Mouse (Mus musculus): ENCODE measurements at regions not wholly inside any gene's neighbourhood (a gene's known extent, or its start where the extent isn't known, plus 50 kb on each side); places are given as distances from the start of the nearest gene placed in this dataset.

DNA sequence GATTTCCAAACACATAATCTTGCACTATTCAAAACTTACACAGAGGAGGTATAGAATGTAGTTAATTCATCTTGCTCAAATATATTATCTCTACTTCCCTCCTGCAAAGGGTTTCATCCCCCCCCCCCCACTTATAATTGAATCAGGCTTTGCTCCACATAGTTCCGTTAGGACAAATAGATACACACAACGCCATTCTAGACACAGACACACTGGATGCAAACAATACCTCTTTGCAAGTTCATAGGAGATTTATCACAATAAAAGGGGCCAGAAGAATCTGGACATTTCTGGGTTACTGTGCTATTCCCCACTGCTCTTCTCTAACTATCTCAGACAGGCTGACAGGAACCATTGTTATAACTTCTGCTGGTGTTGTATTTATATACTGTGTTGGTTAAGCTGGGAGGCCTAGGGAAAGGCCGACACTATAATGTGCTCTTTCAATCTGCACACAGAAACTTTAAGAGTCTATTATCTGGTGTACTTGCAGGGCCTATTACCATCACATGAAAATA is 410.6 kb upstream of the Tenm3 start:
- no peak for DNase-seq (ENCODE audit: extremely low spot score, low read depth, low spot score)

DNA sequence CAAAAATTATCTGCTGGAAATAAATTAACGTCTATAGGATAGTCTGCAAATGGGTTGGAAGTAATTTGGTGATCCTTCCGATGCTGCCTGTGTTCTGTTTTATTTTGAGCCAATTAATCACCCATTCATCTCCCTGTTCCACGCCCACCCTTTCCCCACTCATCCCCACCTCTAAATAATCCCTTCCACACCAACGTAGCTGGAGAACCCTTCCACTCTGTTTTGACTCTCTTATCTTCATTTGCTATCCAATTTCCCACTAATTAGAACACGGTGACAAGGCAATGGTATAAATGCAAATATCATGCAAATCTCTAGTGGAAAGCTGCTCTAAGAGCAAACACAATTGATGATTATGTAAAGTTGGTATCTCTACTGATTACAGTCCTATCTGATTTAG is 399.3 kb upstream of the Tenm3 start:
- no peak for DNase-seq (ENCODE audit: extremely low spot score, low read depth, low spot score)

DNA sequence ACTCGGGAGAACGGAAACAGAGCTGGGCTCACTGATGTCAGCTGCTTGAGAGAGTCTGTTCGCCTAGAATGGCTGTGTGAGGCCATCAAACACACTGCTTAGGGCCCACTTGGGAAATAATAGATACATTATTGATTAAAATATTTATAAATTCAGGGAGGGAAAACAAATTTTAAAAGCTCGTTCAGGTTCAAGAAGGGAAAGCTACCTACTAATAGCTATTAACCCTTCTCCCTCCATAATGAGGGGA is 393.0 kb upstream of the Tenm3 start:
- no peak for DNase-seq (ENCODE audit: extremely low spot score, low read depth, low spot score)

DNA sequence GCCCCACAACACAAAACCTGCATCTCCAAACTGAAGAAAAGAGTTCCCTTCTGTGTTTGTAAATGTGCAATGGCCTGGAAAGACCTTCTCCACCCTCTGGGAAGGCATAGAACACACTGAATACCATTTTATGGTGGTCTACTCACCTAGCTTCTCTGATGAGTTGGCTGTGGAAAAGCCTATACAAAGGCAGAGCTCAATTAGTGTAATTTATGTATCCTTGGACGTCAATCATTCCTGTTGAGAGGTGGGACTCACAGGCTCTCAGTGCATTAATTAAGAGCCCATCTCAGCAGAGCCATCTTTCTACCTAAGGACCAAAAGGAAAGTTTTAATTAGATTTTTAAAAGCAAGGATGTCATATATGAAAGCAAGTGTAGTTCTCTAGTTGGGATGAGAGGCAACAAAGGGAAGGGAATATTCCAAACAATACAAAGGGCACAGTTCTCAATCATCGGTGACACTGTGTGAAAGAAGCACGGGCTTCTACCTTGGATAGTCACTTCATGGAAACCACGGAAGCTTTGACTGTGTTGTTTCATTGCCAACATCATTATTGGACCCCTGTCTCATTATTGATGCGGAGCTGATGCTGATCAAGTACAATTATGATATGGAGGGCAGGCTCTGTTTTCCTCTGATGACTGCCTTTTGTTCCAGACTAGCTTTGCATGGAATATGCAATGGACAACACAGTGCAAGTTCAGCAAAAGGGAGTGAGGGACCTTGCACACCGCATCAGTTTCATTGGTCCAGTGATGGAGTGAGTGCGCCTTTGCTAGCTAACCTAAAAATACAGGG is 392.5 kb upstream of the Tenm3 start:
- DNase-seq (ENCODE audit: extremely low spot score, low read depth, low spot score), result no peak

DNA sequence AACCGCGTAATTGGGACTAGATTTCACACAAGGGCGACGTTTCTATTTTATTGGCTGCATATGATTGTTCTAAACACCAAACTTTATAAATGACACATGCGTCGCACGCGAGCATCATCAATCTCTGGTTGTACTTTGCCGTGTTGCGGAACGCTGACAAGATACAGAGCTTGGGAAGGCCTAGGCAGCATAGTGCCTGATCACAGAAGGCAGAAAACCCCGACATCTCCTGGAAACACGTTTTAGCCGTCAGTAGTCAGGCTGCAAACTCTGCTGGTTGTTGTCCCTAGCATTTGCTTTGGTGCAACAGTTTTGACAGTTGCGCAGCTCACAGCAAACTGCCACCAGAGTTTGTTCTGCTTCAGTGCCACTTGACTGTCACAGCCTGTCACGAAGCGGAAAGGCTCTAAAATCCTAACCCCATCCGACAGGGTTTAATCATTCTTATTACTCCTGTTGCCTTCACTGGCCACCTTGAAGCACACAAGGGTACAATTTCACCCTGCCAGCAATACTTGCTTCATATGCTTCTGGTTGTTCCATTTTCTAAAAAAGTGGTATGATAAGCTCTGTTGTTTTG is 380.2 kb upstream of the Tenm3 start:
- DNase-seq (ENCODE audit: extremely low spot score, low read depth, low spot score), result no peak

DNA sequence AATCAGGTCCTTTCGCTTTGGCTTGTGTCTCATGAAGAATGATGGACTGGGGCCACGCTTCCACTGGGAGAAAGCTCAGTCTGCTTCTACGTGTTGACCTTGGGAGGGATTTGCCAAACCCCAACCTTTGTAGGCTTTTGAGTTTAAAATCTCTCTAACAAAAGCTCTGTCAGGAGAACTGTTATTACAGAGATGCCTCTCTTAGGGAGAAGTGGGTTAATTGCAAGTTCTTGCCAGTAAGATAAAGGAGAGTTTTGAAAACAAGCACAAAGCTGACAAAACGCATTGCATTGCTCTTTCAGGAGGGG is 351.5 kb upstream of the Tenm3 start:
- DNase-seq (ENCODE audit: extremely low spot score, low read depth, low spot score), result no peak

DNA sequence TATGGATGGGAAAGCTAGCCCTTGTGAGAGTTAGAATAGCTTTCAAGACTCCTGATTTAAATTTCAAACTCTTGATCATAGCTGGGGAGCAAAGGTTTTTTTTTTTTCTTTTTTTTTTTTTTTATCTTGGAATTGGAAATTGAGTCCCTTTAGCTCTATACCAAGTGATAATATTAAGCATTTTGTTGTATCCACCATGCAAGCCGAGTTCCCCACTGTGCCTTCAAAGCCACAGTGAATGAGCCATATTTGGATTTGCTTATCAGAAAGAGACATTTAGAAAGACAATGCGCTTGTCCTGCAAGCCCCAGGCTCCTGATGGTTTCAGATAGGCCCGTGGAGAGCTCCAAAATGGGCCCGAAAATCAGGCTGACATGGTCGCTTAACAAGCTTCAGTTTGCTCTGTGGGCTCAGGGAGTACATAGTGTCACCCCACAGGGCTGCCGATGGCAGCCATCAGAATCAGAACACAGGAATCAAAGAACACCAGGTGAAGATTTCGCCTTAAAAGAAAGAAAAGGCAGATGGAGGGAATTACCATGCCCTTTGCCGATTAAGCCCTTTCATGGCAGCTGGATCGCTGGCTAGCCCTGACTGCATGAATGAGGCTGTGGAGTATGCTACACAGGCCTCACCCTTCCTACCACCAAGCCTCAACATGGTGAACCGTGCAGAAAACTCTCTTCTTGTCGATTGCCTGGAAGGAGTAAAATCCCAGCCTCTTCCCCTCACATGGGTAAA is 351.0 kb upstream of the Tenm3 start:
- no peak for DNase-seq (ENCODE audit: extremely low spot score, low read depth, low spot score)

DNA sequence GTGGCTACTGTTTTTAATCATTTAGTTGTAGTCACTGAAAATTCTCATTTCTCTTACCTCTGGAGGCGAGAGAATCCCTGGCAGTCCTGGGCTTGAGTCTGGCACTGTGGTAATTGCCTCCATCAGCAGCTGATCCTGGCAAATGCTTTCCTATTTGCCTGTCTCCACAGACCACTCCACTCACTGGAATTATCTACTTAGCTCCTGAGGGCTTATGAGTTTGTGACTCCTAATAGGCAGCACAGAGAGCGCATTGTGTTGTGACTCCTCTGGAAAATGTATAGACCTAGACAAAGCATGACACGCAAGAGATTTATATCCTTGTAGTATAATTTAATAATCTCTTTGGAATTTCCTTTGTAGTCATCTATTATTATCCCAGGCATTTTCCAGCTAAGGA is 343.1 kb upstream of the Tenm3 start:
- DNase-seq (ENCODE audit: extremely low spot score, low read depth, low spot score), result no peak

DNA sequence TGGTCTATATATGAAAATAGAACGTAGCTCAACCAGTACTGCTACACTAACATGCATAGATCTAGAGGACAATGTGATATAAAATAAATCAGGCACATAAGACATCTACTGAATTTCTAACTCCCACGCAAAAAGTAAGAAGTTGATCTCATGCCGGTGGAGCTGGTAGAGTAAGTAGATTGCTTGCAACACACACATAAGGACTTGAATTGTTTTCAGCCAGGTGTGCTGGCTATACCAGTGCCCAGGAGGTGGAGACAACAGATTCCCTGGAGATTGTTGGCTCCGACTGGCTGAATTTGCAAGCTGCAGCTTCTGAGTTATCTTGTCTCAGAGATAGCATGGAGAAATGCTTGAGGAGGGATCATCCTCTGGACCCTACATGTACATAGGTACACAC is 331.6 kb upstream of the Tenm3 start:
- no peak for DNase-seq (ENCODE audit: extremely low spot score, low read depth, low spot score)

DNA sequence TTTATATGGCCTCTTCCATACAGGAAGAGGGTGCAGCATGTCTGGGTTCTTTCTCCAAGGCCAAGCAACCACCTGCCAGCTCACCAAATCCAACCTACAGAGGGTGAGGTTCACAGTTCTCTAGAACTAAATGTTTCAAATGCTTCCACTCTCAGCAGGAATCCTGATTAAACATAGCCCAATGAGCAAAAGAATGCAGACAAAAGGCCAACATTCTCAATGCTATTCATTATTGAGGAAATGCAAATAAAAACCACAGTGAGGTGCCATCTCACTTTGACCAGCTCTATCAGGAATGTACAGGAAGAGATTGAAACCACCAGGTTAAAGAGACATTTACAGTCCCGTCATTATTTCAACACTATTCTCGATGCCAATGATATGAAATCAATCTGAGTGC is 331.2 kb upstream of the Tenm3 start:
- DNase-seq (ENCODE audit: extremely low spot score, low read depth, low spot score), result no peak

DNA sequence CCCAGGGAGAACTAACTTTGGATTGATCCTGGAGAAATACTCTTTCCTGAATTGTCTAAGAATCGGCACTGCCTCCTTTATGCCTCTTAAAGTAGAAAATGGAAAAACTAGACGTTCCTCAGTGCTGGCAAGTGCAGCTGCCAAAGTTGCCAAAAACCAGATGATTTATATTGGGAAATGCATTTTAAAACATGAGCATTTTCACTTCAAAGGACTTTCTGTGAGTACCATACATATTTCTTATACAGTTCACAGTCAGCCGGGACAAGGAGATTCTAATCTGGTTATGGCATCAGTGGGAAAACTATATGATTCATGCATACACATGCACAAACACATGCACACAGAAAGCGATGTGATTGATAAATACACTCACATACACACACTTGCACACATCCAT is 315.6 kb upstream of the Tenm3 start:
- DNase-seq (ENCODE audit: extremely low spot score, low read depth, low spot score), result no peak

DNA sequence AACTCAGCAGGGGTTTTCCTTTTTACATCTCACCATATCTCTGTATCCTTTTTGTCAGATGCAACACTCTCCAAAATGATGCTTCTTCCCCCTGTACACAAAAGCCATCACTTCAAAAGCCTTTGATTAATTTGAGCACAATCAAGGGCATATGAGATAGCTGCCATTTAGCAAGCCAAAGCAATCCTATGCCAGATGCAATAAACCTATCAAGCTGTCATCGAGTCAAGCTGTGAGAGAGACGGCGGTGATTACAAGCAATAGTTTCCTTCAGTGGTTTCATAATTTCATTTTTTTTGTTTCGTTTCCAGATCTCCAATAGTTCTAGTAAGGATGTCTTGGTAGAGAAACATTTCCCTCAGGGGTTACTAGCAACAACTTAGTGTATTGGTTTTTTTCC is 314.4 kb upstream of the Tenm3 start:
- no peak for DNase-seq (ENCODE audit: extremely low spot score, low read depth, low spot score)

DNA sequence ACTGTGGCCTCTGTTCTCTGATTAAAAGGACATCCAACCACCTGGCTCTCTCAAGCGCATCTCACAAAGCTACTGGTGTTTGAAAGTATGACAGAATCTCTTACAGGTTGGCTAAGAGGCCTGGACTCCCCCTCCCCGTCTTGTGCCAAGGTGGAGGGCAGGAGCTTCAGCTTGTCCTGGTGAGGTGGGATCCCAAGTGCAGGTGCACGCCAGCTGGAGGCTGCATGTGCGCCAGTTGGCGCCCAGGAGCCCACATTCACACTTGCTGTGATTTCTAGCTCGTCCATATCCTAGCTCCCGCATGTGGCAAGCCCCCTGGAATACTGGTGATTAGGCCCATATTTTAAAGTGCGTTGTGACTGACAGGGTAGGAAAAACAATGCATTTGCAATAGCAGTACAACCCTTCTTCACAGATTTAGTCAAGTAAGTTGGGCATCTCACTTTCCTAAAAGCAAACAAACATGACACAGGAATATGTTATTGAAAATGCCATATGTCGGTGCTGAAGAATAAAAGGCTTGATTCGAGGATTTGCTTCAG is 292.8 kb upstream of the Tenm3 start:
- DNase-seq (ENCODE audit: extremely low spot score, low read depth, low spot score), result no peak

DNA sequence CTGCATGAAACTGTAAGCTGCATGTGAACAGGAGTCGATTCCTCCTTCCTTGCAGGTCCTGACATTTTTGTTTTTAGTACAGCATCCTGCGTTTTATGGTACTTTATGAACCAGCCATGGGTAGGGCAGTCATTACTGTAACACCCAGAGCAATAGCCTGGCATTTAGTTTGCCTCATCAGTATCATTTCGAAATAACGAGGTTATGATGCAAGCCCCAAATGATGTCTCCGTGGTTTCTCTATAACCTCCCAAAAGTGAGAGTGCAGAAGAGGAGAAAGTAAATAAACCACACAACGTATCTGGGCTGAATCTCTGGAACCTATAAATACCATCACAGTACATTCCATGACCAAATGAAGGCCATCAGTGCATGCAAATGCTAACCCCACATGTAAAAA is 265.3 kb upstream of the Tenm3 start:
- no peak for DNase-seq (ENCODE audit: extremely low spot score, low read depth, low spot score)

DNA sequence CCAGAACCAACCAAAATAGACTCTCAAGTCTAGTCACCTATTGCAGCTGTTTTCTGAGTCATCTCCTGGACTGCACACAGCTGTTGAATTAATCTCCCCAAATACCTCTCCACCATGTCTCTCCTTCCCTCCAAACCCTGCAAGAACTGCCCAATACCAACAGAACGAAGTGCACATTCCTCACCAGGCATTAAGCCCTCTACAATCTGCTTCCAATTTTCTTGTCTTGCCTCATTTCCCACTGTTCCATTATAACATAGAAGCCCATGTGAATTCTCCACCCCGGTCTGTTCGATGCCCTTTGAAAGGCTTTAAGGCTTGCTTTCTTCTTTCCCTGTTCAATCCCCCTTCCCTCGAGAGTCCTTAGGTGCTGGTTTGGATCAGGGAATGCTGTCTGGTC is 264.9 kb upstream of the Tenm3 start:
- peak; percentile 73 for DNase-seq (ENCODE audit: extremely low spot score, low read depth, low spot score)

DNA sequence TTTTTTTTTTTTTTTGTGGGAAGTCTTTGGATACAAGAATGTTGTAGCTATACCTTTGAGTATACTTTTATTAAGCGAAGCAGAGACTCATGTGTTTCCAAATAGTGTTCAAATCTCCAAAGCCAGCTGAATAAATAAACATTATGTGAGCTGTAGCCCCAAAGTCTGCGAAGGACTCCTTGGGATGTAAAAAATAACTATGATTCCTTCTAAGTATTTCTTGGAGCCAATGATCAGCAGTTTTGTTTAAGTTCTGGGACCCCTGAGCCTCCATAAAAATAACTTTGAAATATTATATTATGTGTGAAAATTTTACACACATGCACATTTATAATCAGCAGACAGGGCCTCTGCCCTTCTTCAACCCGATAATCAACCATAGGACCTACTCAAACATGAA is 262.8 kb upstream of the Tenm3 start:
- no peak for DNase-seq (ENCODE audit: extremely low spot score, low read depth, low spot score)

DNA sequence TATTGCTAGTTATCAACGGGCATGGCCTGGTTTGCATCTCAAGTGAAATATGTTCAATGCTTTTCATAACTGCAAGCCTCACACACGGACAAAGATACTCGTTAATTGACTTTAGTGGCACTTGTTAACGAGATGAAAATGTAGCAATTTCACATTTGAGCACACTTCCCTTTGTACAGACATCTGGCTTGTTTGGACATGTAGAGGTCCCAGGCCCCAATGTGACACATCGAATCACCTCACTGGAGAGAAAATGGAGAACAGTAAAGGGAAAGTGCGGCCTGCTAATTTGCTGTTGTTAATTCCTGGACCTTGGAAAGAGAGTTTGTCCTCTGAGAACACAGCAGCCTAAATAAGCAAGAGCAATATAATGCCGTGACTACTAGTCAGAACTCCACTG is 257.4 kb upstream of the Tenm3 start:
- DNase-seq (ENCODE audit: extremely low spot score, low read depth, low spot score), result no peak

DNA sequence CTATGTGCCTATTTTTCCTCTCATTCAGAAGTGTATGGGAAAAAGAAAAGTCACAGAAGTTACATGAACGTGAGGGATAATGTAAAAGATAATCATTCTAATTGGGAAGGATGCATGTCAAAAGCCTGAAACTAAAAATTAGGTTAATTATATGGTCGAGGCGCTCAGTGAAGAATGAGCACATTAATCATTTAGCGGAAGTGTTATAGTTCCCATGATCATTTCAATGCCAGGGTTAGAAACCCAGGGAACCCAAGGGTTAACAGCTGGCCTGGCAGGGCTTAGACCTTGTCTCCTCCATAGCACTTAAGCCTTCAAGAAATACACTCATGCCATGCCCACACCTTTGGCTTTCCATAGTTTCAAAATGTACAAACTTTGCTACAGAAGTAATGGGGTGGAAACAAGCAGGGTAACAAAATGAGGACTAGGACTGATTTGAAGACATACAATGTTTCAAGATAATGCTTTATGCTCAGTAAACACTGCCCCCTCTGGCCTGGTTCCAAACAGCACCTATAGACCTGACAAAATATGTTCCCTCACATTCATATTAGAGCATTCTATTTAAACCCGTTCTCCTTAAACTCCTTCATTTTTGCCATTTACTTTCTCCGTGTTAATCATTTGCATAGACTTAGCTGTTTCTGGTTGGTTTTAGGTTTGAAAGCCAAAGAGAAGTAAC is 240.6 kb upstream of the Tenm3 start:
- DNase-seq (ENCODE audit: extremely low spot score, low read depth, low spot score), result no peak

DNA sequence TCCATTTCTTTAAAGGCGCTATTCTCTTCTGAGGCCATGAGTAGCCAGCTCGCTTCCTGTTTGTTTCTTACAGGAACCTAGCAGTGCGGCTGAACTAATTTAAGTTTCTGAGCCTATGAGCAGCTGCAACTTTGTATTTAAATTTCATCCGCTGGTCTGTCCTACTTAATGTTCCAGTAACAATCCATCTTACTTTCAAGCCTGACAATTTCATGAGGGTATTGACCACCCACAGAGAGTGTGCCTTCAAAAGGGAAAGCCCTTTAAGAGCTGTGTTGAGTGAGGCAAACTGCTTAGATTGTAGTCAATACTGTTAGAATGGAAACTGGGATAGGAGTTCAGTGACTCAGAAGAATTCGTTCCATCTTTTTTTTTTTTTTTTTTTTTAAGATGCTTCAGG is 225.7 kb upstream of the Tenm3 start:
- DNase-seq (ENCODE audit: extremely low spot score, low read depth, low spot score), result no peak

DNA sequence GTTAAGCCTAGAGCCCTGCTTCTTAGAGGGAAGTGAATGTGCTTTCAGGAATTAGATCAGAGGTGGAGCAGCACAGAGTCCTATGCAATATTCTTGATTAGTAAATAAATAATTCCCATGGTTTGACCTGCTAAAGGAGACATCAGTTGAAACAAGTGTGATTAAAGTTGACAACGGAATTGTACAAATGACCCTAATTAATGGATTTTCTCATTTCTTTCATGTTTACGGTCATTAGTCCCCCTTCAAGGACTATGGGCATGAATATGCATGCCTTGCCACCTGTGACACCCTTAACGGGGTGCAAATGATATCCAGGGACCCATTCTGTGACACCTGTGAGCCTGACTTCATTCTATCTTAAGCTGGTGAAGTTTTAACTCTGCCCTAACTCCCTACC is 219.5 kb upstream of the Tenm3 start:
- DNase-seq (ENCODE audit: extremely low spot score, low read depth, low spot score), result no peak

DNA sequence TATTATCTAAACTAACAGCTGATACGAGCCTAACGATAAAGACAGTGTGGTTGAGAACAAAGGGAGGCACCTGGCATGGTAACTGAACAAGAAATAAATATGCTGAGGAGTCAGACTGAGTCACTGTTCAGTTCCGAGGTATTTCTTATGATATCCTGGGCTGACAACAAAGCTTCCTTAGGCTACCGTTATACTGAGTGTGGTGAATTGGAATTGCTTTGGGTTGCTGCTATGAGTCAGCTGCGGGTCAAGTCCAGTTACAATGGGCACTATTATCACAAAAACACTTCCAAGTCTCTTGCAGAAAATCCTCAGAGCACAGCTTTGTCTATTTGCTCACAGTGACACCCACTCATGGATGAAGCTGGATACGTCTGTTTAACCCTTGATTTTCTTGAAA is 199.5 kb upstream of the Tenm3 start:
- no peak for DNase-seq (ENCODE audit: extremely low spot score, low read depth, low spot score)

Measured in hindlimb bud, embryonic 11.5 days (tissue).